Mouse (Mus musculus) mesoderm, embryonic 11.5 days (tissue): ENCODE measurements around the gene Ccser1.

Experiments used
- DNase-seq: peaks from one replicate; pipeline ENCODE4 v3.0.0-alpha.2; 2012; ENCODE audit warnings: low read depth, low spot score

Ccser1 gene

GRCm38 (mm10) chr6:61432167-61432566 is 252.0 kb downstream of the Ccser1 start:
- DNase-seq: no peak

GRCm38 (mm10) chr6:61432703-61433102 is 252.6 kb downstream of the Ccser1 start:
- no peak for DNase-seq

GRCm38 (mm10) chr6:61438165-61438564 is 258.0 kb downstream of the Ccser1 start:
- DNase-seq: no peak

GRCm38 (mm10) chr6:61471371-61472152 is 291.4 kb downstream of the Ccser1 start:
- DNase-seq: no peak

- DNase-seq: no peak
Observed at GRCm38 (mm10) chr6:61485336-61485735, 305.2 kb downstream of the Ccser1 start.

GRCm38 (mm10) chr6:61491979-61492821 is 312.1 kb downstream of the Ccser1 start:
- DNase-seq: peak; percentile 16

GRCm38 (mm10) chr6:61493386-61493785 is 313.3 kb downstream of the Ccser1 start:
- DNase-seq: no peak

- DNase-seq: no peak
Observed at GRCm38 (mm10) chr6:61515310-61515709, 335.2 kb downstream of the Ccser1 start.

GRCm38 (mm10) chr6:61521587-61521986 is 341.5 kb downstream of the Ccser1 start:
- no peak for DNase-seq

GRCm38 (mm10) chr6:61522108-61522507 is 342.0 kb downstream of the Ccser1 start:
- DNase-seq: no peak

- no peak for DNase-seq
Observed at GRCm38 (mm10) chr6:61523748-61524493, 343.8 kb downstream of the Ccser1 start.

- DNase-seq: no peak
Observed at GRCm38 (mm10) chr6:61540732-61541131, 360.6 kb downstream of the Ccser1 start.

GRCm38 (mm10) chr6:61543459-61544044 is 363.4 kb downstream of the Ccser1 start:
- DNase-seq: no peak

- no peak for DNase-seq
Observed at GRCm38 (mm10) chr6:61567551-61567950, 387.4 kb downstream of the Ccser1 start.

- DNase-seq: no peak
Observed at GRCm38 (mm10) chr6:61567967-61568366, 387.8 kb downstream of the Ccser1 start.

- DNase-seq: no peak
Observed at GRCm38 (mm10) chr6:61581696-61582095, 401.6 kb downstream of the Ccser1 start.

GRCm38 (mm10) chr6:61588999-61589398 is 408.9 kb downstream of the Ccser1 start:
- DNase-seq: no peak

GRCm38 (mm10) chr6:61601911-61602310 is 421.8 kb downstream of the Ccser1 start:
- no peak for DNase-seq

GRCm38 (mm10) chr6:61614920-61615319 is 434.8 kb downstream of the Ccser1 start:
- DNase-seq: peak; percentile 4

- no peak for DNase-seq
Observed at GRCm38 (mm10) chr6:61621707-61622106, 441.6 kb downstream of the Ccser1 start.

GRCm38 (mm10) chr6:61661414-61661813 is 481.3 kb downstream of the Ccser1 start:
- no peak for DNase-seq

GRCm38 (mm10) chr6:61664572-61664971 is 484.4 kb downstream of the Ccser1 start:
- DNase-seq: no peak
